Mouse (Mus musculus) left cerebral cortex, adult 8-10 months (tissue): ENCODE results near the gene Serinc3. TPM values are rescaled to one million over a fixed set of nuclear protein-coding genes. Genes with fewer than 3 reads are reported as not detected.
A peak's percentile ranks its signal among the peaks of the same experiment; 100 is the strongest.
"Not testable (repeated sequence)": the region's sequence is repeated elsewhere in the genome, so short reads cannot be mapped to it uniquely, and the experiment has no call there.

Experiments used
- DNase-seq, 2 experiments: peaks; one replicate each; pipeline ENCODE4 v3.0.0; 2022; ENCODE audit warnings: low spot score in 2 of 2
- total RNA-seq, 4 experiments: library from RNA; stranded (reverse); gene quantifications; 2 replicates each; pipeline ENCODE4 v1.2.4; 2022

Gene Serinc3
- 100 to 1,000 TPM; 225 to 241 (median 233) TPM for total RNA-seq

DNA sequence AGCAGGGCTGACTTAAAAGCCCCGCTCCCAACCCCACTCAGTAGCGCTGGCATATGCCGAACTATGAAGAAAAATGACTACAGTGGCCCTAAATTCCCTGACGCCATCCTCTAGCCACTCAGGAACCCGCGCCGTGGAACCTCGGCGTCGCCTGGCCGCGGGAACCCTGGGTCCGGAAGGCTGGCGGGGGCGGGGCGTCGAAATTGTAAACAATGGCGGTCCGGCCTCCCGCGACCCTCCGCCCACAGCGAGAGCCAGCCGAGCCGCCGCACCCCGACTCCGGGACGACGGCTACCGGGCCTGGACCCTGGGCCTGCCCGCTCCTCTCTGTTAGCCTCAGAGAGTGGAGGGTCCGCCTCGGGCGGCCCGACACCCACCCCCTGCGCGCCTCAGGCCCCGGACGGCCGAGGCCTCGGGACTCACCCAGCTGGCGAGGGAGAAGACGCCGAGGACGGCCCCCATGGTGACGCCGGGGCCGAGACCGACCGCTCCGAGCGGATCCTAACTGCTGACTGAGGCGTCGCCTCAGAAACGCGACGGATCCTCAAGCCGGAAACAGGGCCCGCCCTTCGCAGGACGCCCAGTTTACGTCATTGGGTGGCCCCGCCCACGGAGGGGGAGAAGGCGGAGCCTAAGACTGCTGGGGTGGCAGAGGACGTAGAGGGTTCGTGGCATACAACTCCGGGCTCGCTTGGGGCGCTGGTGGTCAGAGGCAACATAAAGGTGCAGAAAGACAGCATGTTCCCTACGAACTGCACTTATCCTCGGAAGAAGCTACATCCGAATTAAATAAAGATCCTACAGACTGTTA, at the start of gene Serinc3:
Gene Serinc3 (minus strand): TSS at position 557 of the 811 bp plus-strand sequence.
- DNase-seq: peak; percentile 96

DNA sequence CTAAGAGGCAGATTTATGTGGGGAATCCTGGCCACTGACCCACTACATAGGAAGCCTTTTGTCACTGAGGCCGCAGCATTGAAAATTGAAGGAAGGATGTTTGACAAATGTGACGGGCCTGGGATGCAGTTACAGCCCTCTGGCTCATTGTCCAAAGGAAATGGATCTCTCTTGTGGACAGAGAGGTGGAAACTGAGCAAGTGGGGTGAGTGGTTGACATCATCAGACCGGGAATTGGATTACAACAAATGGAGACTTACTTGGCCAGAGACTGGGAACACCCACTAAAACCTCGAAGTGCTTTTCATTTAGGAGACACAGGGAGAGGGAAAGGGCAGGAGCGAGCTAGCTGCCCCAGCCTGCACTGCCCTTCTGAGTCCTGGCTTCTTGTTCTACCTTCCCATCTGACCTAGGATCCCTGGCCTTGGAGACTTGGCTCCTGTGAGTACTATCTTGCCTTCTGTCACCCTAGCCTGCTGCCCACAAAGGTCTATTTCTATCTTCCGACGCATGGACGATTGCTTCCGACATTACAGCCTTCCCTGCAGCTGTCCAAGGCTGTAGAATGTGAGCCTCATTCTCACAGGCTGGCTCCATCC, 48.9 kb upstream of the Serinc3 start:
- DNase-seq: no peak

DNA sequence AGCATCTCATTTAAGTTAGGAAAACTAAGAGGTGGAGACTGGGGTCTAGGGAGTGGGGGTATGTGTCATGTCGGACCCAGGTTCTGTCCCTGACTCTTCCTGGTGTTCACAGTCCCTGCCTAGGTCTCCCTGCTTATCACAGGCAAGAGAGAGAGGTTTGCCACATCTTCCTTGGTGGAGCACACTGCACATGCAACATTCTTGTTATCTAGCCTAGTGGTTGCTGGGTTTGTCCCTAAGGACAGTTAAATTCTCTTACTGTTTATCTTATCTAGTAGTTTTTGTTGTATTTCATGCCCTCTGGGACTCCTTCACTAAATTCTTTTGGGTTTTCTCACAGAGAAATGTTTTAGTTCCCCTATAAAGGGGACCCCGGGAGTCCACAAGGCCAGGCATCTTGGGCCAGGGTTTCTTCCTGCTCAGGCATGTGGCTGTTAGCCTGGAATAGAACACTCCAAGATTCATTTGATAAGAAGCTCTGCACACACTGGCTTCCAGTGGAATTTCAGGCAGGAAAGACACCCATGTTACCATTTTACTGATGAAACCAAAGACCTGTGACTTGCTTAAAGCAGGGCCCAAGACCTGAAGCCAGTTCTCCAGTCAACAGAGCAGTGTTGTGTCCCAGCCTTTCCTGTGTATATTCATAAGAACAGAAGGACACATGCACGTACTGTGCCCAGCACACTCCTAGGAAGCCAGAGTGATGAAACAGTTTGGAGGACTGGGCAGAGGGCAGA, 48.1 kb upstream of the Serinc3 start:
- DNase-seq: no peak

DNA sequence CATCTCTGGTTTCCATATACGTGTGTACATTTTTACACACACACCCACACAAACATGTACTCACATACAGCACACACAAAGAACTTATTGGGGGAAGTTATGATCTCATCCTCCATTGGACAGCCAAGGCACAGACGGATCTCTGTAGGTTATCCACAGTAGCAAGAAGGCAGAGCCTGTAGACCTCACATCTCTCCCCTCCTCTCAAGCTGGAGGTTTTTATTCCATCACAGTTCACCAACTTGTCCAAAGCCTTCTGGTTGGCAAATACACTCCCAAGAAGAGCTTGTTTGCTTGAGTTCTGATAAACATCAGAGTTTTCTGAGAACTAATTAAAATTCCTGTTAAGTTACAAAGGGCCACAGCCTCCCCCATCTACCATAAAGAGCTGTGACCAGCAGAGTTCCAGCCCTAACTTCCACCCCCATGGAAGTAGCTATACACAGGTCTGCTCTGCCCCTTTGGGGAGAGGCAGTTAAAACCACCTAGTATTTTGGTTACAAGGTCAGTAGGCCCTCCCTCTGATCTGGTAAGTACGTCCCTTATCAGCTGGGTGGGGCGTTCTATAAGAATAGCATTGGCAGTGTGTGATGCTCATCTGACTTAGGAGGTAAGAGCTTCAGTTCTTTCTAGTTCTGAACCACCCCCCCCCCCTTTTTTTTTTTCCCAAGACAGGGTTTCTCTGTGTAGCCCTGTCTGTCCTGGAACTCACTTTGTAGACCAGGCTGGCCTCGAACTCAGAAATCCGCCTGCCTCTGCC, 47.1 kb upstream of the Serinc3 start:
- DNase-seq: no peak

DNA sequence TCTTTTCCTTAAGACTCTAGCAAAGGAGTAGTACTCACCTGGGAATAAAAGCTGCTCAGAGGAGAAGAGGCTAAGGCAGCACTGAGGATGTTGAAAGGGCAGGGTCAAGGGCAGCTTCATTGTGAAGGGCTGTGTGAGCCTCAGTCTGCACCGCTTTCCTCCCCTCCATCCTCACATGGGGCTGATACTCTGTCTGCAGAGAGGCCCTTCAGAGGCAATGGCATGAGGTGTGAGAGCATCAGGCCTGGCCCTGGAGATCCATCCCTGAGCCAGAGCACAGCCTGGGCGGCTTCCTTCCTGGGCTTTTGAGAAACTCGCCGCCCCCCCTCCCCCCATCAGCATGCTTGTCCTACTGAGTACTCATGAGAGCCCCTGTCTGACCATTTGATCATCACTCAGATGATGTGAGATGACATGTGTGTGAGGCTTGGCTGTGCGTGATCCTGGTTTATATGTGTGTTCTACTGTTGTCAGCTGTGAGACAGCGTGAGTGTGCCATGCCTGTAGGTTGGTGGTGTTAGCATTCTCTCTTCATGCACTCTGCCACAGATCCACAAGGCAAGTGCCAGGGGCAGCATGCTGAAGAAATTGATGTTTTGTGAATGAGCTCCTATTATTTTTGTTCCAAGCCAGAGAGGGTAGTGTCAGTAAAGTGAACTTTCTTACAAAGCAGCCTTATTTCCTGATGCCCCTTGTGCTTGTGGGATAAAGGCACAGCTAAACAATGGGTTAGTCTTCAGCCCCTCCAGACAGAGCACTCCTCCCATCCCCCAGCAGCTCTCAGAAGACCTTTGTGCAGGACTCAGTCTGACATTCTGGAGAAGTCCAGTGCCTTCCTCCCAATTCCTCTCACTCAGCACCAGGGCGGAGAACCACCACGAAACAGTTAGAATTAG, 45.7 kb upstream of the Serinc3 start:
- no peak for DNase-seq

DNA sequence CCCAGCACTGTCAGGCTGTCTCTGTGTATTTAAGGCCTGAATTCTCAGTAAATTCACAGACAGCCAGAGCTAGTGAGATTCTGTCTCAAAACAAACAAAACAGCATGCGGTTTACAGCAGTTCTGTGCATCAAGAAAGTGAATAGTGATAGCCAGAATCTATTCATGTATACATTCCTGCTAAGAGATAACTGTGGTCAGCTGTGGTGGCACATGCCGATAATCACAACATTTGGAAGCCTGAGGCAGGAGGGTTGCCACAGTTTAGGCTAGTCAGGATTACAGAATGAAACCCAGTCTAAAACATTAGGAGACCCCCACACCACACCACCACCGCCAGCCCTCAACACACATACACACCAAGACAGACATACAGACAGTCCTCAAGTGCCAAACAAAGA, 44.8 kb upstream of the Serinc3 start:
- no peak for DNase-seq

DNA sequence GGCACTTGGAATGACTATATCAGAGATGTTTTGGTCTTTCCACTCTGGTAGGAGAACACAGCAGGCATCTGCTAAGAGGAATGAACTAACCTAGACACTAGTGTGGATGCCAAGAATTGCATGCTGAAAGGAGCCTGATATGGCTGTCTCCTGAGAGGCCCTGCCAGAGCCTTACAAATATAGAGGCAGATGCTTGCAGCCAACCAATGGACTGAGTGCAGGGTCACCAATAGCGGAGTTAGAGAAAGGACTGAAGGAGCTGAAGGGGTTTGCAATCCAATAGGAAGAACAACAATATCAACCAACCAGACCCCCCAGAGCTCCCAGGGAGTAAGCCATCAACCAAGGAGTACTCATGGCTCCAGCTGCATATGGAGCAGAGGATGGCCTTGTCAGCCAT, 43.4 kb upstream of the Serinc3 start:
- DNase-seq: not testable (repeated sequence)

DNA sequence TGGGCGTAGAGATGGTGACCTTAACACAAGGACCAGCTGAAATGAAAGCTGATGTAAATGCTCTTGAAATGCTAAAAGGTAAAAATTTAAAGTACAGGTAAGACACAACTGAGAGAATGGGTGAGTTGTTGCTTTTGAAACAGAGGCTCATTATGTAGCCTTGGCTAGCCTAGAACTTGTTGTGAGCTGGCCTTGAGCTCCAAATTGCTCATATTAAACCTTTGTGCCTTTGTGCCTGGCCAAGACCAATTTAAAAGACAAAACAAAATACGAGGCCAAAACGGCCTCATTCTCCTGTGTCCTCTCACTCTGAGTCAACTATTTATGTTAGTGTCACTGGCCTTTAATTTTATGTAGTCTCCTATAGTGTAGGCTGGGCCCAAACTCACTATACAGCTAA, 42.0 kb upstream of the Serinc3 start:
- DNase-seq: no peak

DNA sequence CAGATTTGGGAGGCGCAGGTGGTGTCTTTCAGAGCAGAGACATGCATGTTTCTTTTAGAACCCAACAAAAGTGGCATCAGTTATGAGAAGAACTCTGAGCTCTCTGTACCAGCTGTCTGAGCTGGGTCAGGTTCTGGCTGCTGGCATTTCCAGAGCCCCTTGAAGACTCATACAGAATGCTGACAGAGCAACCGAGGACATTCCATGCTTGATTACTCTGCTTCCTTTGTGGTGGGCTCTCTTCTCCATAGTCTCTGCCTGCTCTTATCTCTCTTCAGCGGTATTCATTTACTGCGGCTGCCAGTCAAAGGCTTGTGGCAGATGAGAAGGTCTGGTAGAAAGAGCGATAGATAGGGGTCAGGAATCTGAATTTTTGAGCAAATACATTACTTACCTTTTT, 41.3 kb upstream of the Serinc3 start:
- no peak for DNase-seq

DNA sequence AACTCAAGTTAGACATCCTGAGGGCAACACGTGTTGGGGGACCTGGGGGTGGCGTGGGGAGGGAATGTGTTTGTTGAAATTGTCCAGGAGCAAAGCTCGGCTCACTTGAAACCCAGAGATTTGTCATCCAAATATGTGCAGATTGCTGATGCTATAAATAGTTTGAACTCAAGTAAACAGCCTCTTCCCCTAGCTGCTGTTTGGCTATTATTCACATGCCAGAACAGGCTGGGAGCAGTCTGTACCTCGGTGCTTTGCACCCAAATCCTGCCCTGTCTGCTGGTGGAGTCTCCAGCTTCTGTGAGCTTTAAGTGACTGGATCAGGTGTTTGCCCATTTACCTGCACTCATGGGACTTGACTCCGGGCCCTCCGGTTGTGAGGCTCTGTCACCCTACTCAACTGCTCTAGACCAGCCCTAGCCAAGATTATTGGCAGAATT, 40.9 kb upstream of the Serinc3 start:
- peak; percentile 54 to 81 for DNase-seq

DNA sequence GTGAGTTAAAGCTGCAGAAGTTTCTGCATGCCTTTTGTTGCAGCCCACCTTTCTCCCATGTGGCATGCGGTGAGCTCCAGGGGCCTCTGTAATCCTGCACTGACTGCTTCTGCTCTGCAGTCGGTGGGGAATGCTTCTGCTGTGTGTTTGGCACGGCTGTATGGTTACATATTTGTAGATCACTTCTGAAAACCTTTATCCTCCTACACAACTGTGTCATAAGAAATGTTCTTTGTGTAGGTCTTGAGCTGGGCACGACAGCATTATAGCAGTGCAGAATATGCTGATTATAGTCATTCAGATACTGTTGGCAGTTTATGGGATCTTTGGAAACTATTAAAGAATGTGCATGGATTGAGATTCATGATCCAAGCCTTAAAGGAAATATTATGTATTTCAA, 40.4 kb upstream of the Serinc3 start:
- DNase-seq: peak in 1 of 2 experiments; percentile 51

DNA sequence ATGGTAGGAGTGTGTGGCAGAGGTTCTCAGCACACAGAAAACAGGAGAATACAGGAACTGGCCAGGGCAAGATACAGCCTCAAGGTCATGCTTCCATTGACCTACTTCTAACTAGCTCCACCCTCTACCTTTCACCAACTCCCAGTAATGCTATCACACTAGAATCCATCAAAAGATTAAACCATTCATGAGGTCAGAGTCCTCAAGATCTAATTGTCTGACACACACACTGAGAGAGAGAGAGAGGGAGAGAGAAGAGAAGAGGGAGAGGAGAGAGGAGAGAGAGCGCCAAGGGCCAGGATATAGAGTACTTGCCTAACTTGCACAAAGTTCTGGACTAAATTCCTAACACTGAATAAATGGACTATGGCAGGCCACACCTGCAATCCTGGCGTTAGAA, 37.4 kb upstream of the Serinc3 start:
- no peak for DNase-seq

DNA sequence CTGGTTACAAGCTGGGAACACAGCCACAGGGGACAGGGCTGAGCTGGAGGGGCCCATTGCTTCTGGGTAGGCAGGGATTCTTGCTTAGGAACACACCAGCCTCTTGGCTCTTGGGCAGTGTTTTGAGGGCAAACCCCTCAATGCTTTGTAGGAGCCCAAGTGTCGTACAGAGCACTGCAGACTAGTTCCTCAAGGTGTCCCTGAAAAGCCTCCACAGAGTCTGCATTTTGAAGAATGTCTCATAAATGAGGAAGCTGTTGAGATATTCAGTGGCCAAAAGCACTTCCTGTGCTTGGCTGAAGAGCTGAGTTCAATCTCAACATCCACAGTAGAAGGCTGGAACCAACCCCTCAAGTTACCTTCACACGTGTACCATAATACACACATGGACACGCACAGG, 31.8 kb upstream of the Serinc3 start:
- no peak for DNase-seq

DNA sequence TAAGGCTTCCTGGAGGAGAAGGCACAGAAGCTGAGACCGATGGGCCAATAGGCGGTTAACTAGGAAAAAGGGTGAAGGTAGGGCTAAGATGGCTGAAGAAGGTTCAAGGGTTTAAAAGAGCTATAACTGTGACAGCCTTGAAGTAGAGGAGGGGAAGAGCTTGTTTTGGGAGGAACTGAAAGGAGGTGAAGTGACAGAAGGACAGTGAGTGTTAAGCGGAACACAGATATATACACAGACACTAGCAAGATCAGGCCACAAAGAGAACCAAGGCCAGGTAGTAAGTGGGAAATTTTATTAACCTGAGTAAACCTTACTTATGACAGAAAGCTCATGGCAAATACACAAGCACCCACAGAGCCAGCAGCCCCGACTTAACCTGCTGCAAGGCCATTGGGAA, 31.4 kb upstream of the Serinc3 start:
- DNase-seq: no peak

DNA sequence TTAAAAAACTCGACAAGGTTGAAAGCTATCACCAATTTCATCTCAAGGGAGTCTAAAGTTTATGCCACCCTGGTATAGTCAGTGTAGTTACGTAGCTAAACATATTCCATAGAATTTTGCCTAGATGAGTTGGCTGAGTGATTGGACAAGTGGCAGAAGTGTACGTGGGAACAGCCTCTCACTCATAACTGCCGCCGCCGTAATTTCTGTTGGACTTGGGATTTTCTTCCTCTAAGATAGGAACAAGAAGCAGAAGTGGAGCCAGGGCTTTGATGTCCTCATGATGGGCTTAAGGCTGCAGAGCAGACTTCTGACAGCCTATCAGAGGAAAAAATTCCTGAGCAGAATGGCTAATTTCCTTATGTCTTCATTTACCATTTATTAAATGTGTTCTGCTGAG, 30.7 kb upstream of the Serinc3 start:
- peak in 1 of 2 experiments; percentile 50 for DNase-seq

DNA sequence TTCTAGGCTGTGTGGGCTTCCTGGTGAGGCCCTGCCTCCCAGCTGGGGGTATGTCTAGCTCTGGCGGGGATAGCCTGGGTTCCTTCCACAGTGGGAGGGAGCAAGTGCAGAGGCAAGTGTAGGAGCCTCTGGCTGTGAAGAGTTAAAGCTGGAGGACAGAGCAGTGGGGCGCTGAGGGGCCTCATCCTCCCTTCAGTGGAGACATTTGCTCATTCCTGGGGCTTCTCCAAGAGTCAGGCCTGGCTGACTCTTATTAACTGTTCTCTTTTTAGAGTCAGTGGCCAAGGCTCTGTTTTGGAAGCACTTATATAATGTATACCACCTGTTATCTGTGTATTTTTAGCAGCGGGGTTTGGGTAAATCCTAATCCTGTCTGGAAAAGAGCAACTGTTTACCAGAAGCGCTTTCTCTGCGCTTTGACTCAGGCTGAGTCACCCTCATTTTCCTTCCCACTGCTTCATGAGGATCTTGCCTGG, 30.3 kb upstream of the Serinc3 start:
- DNase-seq: peak in 1 of 2 experiments; percentile 72

DNA sequence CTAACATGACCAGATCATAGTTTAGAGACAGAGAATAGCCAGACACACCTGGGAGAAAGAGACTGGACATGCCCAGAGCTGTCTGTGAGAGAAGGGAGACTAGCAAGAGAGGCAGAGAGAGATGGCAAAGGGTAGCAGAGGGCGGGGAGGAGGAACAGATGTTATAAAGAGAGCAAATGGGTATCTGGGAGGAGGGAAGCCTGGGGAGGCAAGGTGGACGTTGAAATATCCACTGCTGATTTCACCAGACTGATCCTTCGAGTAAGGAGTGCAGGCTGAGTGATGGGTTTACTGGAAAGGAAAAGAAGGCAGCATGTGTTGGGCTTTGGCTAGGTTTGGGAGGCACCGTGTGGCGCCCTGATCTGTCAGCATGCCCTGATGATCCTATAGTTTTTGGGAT, 29.5 kb upstream of the Serinc3 start:
- no peak for DNase-seq

DNA sequence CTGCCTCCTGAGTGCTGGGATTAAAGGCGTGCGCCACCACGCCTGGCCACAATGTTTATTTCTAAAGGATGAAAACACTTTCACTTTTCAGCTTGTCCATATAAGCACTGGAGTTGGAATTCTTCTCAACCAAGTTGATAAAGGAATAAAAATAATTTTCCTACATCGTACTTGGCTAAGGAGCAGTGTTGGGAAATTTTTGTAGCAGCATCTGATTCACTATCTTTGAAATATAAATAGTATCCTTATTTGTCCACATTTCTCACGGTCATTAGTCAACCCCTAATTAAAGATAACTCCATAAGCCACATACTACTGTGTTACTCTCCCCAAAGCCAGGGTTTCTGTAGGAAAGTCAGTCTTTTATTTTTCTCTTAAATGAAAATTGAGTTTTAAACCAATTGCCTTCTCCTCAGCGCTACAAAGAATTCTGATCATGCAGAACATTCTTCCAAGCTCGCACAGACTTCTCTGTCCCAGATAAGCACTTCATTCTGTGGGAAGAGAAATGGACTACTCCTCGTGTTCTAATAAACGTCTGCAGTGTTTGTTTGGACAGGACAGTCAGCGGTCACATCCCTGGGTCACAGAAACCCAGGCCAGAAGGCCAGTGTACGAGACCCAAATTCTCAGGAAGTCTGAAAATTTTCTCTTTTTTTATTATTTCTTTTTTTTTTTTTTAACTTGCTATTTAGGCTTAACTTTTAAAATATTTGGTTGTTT, 26.1 kb upstream of the Serinc3 start:
- no peak for DNase-seq

DNA sequence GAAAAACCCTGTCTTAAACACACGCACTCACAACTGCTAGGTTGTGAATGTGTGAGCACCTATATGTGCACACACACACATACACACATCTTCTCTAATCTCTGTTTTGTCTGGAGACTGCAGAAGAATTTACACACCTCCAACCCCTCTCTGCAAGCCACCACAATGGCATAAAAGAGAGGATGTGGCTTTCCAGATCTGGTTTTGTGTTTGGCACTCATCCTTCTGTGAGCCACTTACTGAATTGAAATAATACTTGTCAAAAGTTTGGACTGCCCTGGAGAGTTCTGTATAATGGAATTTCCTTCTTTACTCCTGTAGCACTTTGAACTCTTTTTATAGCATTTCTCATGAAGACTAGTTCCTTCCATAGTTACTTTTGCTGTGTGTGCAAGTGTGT, 22.1 kb upstream of the Serinc3 start:
- no peak for DNase-seq

DNA sequence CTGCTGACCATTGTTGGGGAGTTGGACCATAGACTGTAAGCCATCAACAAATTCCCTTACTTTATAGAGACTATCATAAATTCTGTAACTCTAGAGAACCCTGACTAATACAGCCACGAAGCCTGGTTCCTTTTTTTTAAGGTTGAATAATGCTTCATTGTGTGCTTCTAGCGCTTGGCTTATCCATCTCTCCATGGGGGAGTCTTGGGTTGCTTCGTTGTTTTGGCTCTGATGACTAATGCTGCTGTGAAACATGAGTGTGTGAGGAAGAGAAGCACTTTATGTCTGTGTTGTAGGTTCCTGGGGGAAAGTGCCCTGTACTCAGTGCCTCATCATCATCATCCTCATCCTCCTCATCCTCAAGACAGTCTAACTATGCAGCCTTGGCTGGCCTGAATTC, 19.0 kb upstream of the Serinc3 start:
- no peak for DNase-seq
